Mouse (Mus musculus) MEL (cell line): Measurements from ENCODE around the gene Gm11549. TPM values are rescaled to one million over a fixed set of nuclear protein-coding genes. Genes with fewer than 3 reads are reported as not detected.

Source experiments
- DNase-seq: peaks from one replicate; pipeline ENCODE4 v3.0.0; 2011; ENCODE audit warnings: low read depth, low spot score
- H3K27ac ChIP-seq: 2 replicates; pipeline ENCODE4 v1.5.1; 2012; ENCODE audit warnings: low read depth, mild to moderate bottlenecking, control low read depth, low read length, moderate library complexity; ENCODE audit not compliant: control insufficient read depth
- H3K27me3 ChIP-seq, 2 experiments: fragments of 150-350 bp in 1 of 2; sonication (generic) in 1 of 2; 2 replicates each; pipeline ENCODE4 v1.6.1; 2012; ENCODE audit warnings: low read length in 2 of 2, mild to moderate bottlenecking in 2 of 2, improper control_type of control experiment in 1 of 2, moderate library complexity in 1 of 2; ENCODE audit not compliant: insufficient read depth in 2 of 2, control insufficient read depth in 1 of 2
- H3K36me3 ChIP-seq, 2 experiments: 2 replicates each; pipeline ENCODE4 v1.6.1; 2012 to 2014; ENCODE audit warnings: low read length in 2 of 2, improper control_type of control experiment in 1 of 2, inconsistent platforms in 1 of 2, mild to moderate bottlenecking in 1 of 2; ENCODE audit not compliant: insufficient read depth in 2 of 2, control insufficient read depth in 1 of 2
- H3K4me1 ChIP-seq, 2 experiments: fragments of 150-350 bp in 1 of 2; sonication (generic) in 1 of 2; 2 replicates each; pipeline ENCODE4 v1.6.1; 2012; ENCODE audit warnings: low read length in 2 of 2, improper control_type of control experiment in 1 of 2, mild to moderate bottlenecking in 1 of 2; ENCODE audit not compliant: insufficient read depth in 2 of 2, control insufficient read depth in 1 of 2
- H3K4me3 ChIP-seq, 2 experiments: fragments of 150-350 bp in 1 of 2; sonication (generic) in 1 of 2; 2 replicates each; pipeline ENCODE4 v1.5.1; 2012; ENCODE audit warnings: low read depth in 2 of 2, low read length in 2 of 2, mild to moderate bottlenecking in 2 of 2, moderate library complexity in 2 of 2, control low read depth in 1 of 2, improper control_type of control experiment in 1 of 2; ENCODE audit not compliant: control insufficient read depth in 1 of 2, insufficient read depth in 1 of 2
- H3K79me2 ChIP-seq: 2 replicates; pipeline ENCODE4 v1.6.1; 2012; ENCODE audit warnings: mild to moderate bottlenecking, low read length, moderate library complexity; ENCODE audit not compliant: control insufficient read depth, poor library complexity, insufficient read depth
- H3K9ac ChIP-seq: 2 replicates; pipeline ENCODE4 v1.6.1; 2012; ENCODE audit warnings: low read depth, mild to moderate bottlenecking, control low read depth, low read length, moderate library complexity; ENCODE audit not compliant: control insufficient read depth, poor library complexity, severe bottlenecking
- H3K9me3 ChIP-seq: fragments of 150-350 bp; sonication (generic); replicated peaks from 2 replicates; pipeline ENCODE4 v1.6.1; 2012; ENCODE audit warnings: mild to moderate bottlenecking, low read length, improper control_type of control experiment, moderate library complexity; ENCODE audit not compliant: insufficient read depth
- BHLHE40 ChIP-seq: IDR thresholded peaks from 2 replicates; pipeline ENCODE4 v1.6.1; 2012; ENCODE audit warnings: low read depth, mild to moderate bottlenecking, inconsistent platforms, low read length, improper control_type of control experiment, borderline replicate concordance
- CHD1 ChIP-seq: IDR thresholded peaks from 2 replicates; pipeline ENCODE4 v1.6.1; 2012; ENCODE audit warnings: low read depth, mild to moderate bottlenecking, inconsistent platforms, low read length, improper control_type of control experiment
- ELF1 ChIP-seq: IDR thresholded peaks from 2 replicates; pipeline ENCODE4 v1.6.1; 2014; ENCODE audit warnings: low read depth, mild to moderate bottlenecking, inconsistent platforms, low read length, improper control_type of control experiment, moderate library complexity
- EP300 ChIP-seq, 2 experiments: IDR thresholded peaks; 2 replicates each; pipeline ENCODE4 v1.6.1; 2011; ENCODE audit warnings: improper control_type of control experiment in 2 of 2, low read length in 2 of 2, low read depth in 1 of 2, mild to moderate bottlenecking in 1 of 2
- ETS1 ChIP-seq: IDR thresholded peaks from 2 replicates; pipeline ENCODE4 v1.6.1; 2012; ENCODE audit warnings: low read depth, mild to moderate bottlenecking, inconsistent platforms, low read length, improper control_type of control experiment, moderate library complexity
- GABPA ChIP-seq: IDR thresholded peaks from 2 replicates; pipeline ENCODE4 v1.6.1; 2012; ENCODE audit warnings: low read depth, mild to moderate bottlenecking, inconsistent platforms, low read length, improper control_type of control experiment, moderate library complexity
- GATA1 ChIP-seq: IDR thresholded peaks from 2 replicates; pipeline ENCODE4 v1.6.1; 2011; ENCODE audit warnings: low read depth, low read length, improper control_type of control experiment
- KAT2A ChIP-seq: conservative IDR thresholded peaks from 2 replicates; pipeline ENCODE4 v1.6.1; 2012; ENCODE audit warnings: low read depth, low read length, improper control_type of control experiment, inconsistent platforms
- MEF2A ChIP-seq: IDR thresholded peaks from 2 replicates; pipeline ENCODE4 v1.6.1; 2014; ENCODE audit warnings: low read depth, mild to moderate bottlenecking, inconsistent platforms, low read length, improper control_type of control experiment; ENCODE audit not compliant: poor library complexity, insufficient replicate concordance, severe bottlenecking; ENCODE audit errors: extremely low read depth
- MXI1 ChIP-seq: IDR thresholded peaks from 2 replicates; pipeline ENCODE4 v1.6.1; 2011; ENCODE audit warnings: mild to moderate bottlenecking, low read depth, low read length, improper control_type of control experiment
- POLR2A ChIP-seq, 2 experiments: IDR thresholded peaks; 2 replicates each; pipeline ENCODE4 v1.6.1; 2011 to 2012; ENCODE audit warnings: low read length in 2 of 2, mild to moderate bottlenecking in 2 of 2, control low read depth in 1 of 2, improper control_type of control experiment in 1 of 2, low read depth in 1 of 2, moderate library complexity in 1 of 2; ENCODE audit not compliant: control insufficient read depth in 1 of 2, insufficient read depth in 1 of 2, poor library complexity in 1 of 2
- POLR2AphosphoS2 ChIP-seq: IDR thresholded peaks from 2 replicates; pipeline ENCODE4 v1.6.1; 2011; ENCODE audit warnings: low read length, improper control_type of control experiment
- POLR2AphosphoS5 ChIP-seq: IDR thresholded peaks from 2 replicates; pipeline ENCODE4 v1.6.1; 2012; ENCODE audit warnings: low read depth, borderline replicate concordance, mild to moderate bottlenecking, inconsistent platforms, low read length, moderate library complexity, mixed read lengths
- RCOR1 ChIP-seq: IDR thresholded peaks from 2 replicates; pipeline ENCODE4 v1.6.1; 2012; ENCODE audit warnings: low read depth, mild to moderate bottlenecking, inconsistent platforms, low read length, improper control_type of control experiment
- SIN3A ChIP-seq: IDR thresholded peaks from 2 replicates; pipeline ENCODE4 v1.6.1; 2012; ENCODE audit warnings: low read length, improper control_type of control experiment, inconsistent platforms
- SMC3 ChIP-seq: IDR thresholded peaks from 2 replicates; pipeline ENCODE4 v1.6.1; 2011; ENCODE audit warnings: low read depth, low read length, improper control_type of control experiment
- TCF12 ChIP-seq: IDR thresholded peaks from 2 replicates; pipeline ENCODE4 v1.6.1; 2014; ENCODE audit warnings: low read depth, mild to moderate bottlenecking, inconsistent platforms, low read length, improper control_type of control experiment, moderate library complexity
- UBTF ChIP-seq: IDR thresholded peaks from 2 replicates; pipeline ENCODE4 v1.6.1; 2012; ENCODE audit warnings: low read depth, mild to moderate bottlenecking, inconsistent platforms, low read length, improper control_type of control experiment, moderate library complexity, borderline replicate concordance; ENCODE audit not compliant: insufficient read depth
- USF2 ChIP-seq, 2 experiments: IDR thresholded peaks; 2 replicates each; pipeline ENCODE4 v1.6.1; 2011 to 2012; ENCODE audit warnings: improper control_type of control experiment in 2 of 2, low read length in 2 of 2, borderline replicate concordance in 1 of 2, inconsistent platforms in 1 of 2, low read depth in 1 of 2, mild to moderate bottlenecking in 1 of 2; ENCODE audit not compliant: insufficient read depth in 1 of 2
- ZNF384 ChIP-seq: IDR thresholded peaks from 2 replicates; pipeline ENCODE4 v1.6.1; 2012; ENCODE audit warnings: low read depth, mild to moderate bottlenecking, inconsistent platforms, low read length, improper control_type of control experiment
- polyA plus RNA-seq, 2 experiments: library from polyadenylated mRNA; stranded (reverse) in 1 of 2; unstranded in 1 of 2; fragments of >175 nt in 1 of 2; fragments of >200 nt in 1 of 2; gene quantifications; 2 replicates each; pipeline versions ENCODE4 v1.2.1 to v1.2.4; 2012; ENCODE audit warnings: low replicate concordance in 2 of 2, low read depth in 1 of 2; ENCODE audit not compliant: insufficient read length in 2 of 2, insufficient read depth in 1 of 2, missing spikeins in 1 of 2
- total RNA-seq: library from RNA; depleted of rRNA; stranded (reverse); fragments of 300-350 nt; gene quantifications from 2 replicates; pipeline ENCODE4 v1.2.3, GENCODE M21; 2012

Gene Gm11549
- total and polyA plus RNA-seq, 3 experiments: not detected

DNA sequence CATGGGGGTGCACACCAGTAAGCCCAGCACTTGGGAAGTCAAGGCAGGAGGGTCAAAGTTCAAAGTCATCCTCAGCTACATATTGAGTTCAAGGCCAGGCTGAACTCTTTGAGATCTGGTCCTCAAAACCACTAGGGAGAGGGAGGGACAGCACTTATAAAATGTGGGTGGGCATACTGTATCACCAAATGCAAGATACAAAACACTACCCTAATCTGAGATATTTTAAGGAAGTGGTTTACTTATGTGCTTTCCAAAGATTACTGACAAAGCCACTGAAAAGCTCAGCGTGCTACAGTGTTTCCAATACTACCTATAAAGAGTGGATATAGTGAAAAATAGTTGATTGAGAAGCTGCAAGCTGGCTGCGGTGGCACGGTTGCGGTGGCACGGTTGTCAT lies 48.4 kb downstream of the Gm11549 start (continued):
- TF ChIP-seq USF2 (IDR thresholded peaks at IDR 0.05; ENCODE audit: borderline replicate concordance in 1 of 2, insufficient read depth in 1 of 2, low read depth in 1 of 2, low read length in 2 of 2) (no peak), KAT2A (no peak), CHD1 (no peak), ZNF384 (no peak), MEF2A (no peak), POLR2AphosphoS2 (no peak), BHLHE40 (peak; percentile 17; the same call in 1 of the 2 replicates), POLR2A (IDR thresholded peaks at IDR 0.05; ENCODE audit: control insufficient read depth in 1 of 2, insufficient read depth in 1 of 2, low read depth in 1 of 2, low read length in 2 of 2, poor library complexity in 1 of 2) (no peak), GATA1 (peak; percentile 77)

DNA sequence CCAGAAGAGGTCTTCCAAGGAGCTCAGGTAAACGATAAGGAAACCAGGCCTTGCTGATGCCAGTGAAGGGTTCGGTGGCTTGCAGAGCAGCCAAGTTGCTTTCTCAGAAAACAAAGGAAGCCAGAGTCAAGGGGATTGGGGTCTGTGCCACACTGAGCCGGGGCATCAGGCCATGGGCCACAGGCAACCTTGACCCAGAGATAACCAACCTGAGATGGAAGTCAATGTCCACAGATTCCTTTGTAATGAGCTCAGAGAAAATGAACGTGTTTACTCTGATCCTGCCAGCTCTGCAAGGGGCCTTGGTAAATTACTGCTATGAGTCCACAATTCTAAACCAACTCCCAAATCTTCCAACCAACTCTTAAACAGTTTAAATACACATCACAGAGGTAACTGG lies 49.8 kb downstream of the Gm11549 start:
- Histone ChIP-seq H3K27me3 (no peaks in the 10 kb centered on the region), H3K9ac (no peak overlapping the region), H3K4me1 (peaks cover 7 to 27% of the 10 kb centered on the region in 2 experiments)
- no peak for TF ChIP-seq SIN3A
- no peak for TF ChIP-seq EP300 (IDR thresholded peaks at IDR 0.05; ENCODE audit: low read depth in 1 of 2, low read length in 2 of 2)
- TF ChIP-seq MEF2A: no peak
- no peak for TF ChIP-seq BHLHE40
- TF ChIP-seq GABPA: no peak
- no peak for TF ChIP-seq TCF12
- TF ChIP-seq SMC3: no peak
- no peak for TF ChIP-seq ELF1
- no peak for TF ChIP-seq ETS1
- no peak for TF ChIP-seq MXI1
- no peak for TF ChIP-seq RCOR1
- TF ChIP-seq POLR2AphosphoS2: no peak
- TF ChIP-seq POLR2AphosphoS5: no peak
- TF ChIP-seq UBTF: no peak
- TF ChIP-seq, all 39 proteins: peak for 0
- no peak overlapping the region for H3K4me3 ChIP-seq
- H3K27ac ChIP-seq: no peak overlapping the region
- DNase-seq: no peak
- H3K36me3 ChIP-seq: peaks cover 0 to 24% of the 10 kb centered on the region in 2 experiments; a peak in 2 of 4 replicates
- no peaks in the 10 kb centered on the region; the same call in 1 of the 2 replicates for H3K79me2 ChIP-seq
- no peaks in the 10 kb centered on the region for H3K9me3 ChIP-seq
